Mouse (Mus musculus) hindbrain, embryonic 12.5 days (tissue): ENCODE data around the gene Gpd1. TPM values are rescaled to one million over a fixed set of nuclear protein-coding genes. Genes with fewer than 3 reads are reported as not detected.

Experiments used
- polyA plus RNA-seq: library from polyadenylated mRNA; unstranded; fragments of >200 nt; fragmentation: Nextera tagmentation; extraction: Ambion mirVana; gene quantifications from 2 replicates; pipeline ENCODE4 v1.2.1, GENCODE M21; 2016

Gpd1 gene
- polyA plus RNA-seq, 1 experiment from 2014 or later, result 0.92 TPM

Other genes with a start within 250 kb of the Gpd1 start
- gene Bcdin3d, start 242.8 kb upstream of the Gpd1 start, polyA plus RNA-seq, result 18.9 TPM in 2 replicates
- 2.9 and 5.5 TPM in 2 replicates for gene Faim2, start 189.3 kb upstream of the Gpd1 start, polyA plus RNA-seq
- gene Aqp2, start 138.5 kb upstream of the Gpd1 start, polyA plus RNA-seq, result not detected in 2 replicates
- gene Aqp5, start 126.7 kb upstream of the Gpd1 start, polyA plus RNA-seq, result 2.4 and 2.7 TPM in 2 replicates
- gene Aqp6, start 116.1 kb upstream of the Gpd1 start, polyA plus RNA-seq, result 1.3 and 2.8 TPM in 2 replicates
- 177 and 185 TPM in 2 replicates for gene Racgap1, start 65.9 kb upstream of the Gpd1 start, polyA plus RNA-seq
- 48.6 and 61.6 TPM in 2 replicates for gene Asic1, start 47.1 kb upstream of the Gpd1 start, polyA plus RNA-seq
- 123 and 141 TPM in 2 replicates for gene Smarcd1, start 15.4 kb upstream of the Gpd1 start, polyA plus RNA-seq
- not detected in 2 replicates for gene Gm17349, start 12.0 kb upstream of the Gpd1 start, polyA plus RNA-seq
- 152 and 156 TPM in 2 replicates for gene Cox14, start 8.1 kb downstream of the Gpd1 start, polyA plus RNA-seq
- gene Cers5, start 55.4 kb downstream of the Gpd1 start, polyA plus RNA-seq, result 66.8 and 69.3 TPM in 2 replicates
- 36.1 and 44.3 TPM in 2 replicates for gene Lima1, start 157.9 kb downstream of the Gpd1 start, polyA plus RNA-seq
- gene Fam186a, start 249.5 kb downstream of the Gpd1 start, polyA plus RNA-seq, result 0.03 TPM in 1 of 2 replicates, not detected in the other